Comparison of ENCODE assay signal across 20 mouse cellular contexts in the genomic region with DNA sequence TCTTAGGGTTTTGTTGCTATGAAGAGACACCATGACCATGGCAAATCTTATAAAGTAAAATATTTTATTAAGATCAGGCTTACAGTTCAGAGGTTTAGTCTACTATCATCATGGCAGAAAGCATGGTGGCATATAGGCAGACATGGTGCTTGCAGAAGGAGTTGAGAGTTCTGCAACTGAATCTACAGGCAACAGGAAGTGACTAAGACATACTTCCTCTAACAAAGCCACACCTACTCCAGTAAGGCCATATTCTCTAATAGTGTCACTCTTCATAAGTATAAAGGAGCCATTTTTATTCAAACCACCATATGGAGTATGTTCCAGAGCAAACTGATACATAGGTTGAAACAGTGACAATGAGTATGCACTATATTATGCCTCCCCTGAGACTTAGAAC.
DNase-seq lines count a peak whose midpoint lies in the region; ATAC-seq lines count a peak whose summit lies in the region.
"Had no signal": no experiment of that assay in that cellular context is flagged by ENCODE, and none has a peak within 500 bp of the region (broad histone marks: within the 10 kb centered on the region; RNA-seq: fewer than 3 reads in every experiment).

No protein-coding gene starts in this region.

- DNase-seq in 416B (ENCODE audit: low read depth), result peak; percentile 24
- no peak for DNase-seq in kidney, adult 8-10 months
- DNase-seq in adrenal gland, postnatal 14 days, result no peak
- DNase-seq: adrenal gland, adult 2 months; adrenal gland, adult 8-10 months; adrenal gland, postnatal 10 days; adrenal gland, postnatal 25 days; adrenal gland, postnatal 36 days; B cell, adult 2 months; cerebellum, adult 11 months; cerebellum, adult 11-12 months; cerebellum, adult 18-20 months; cerebellum, adult 2 months; cerebellum, adult 8-10 months had no signal

- peak; percentile 77 for ATAC-seq in megakaryocyte, adult 5-6 weeks (ENCODE audit: poor library complexity, severe bottlenecking)
- peak; percentile 66 for ATAC-seq in neutrophil, adult 5-6 weeks (ENCODE audit: extremely low read depth, insufficient number of reproducible peaks, low FRiP score, poor library complexity, severe bottlenecking)
- no peak for ATAC-seq in monocyte, adult 5-6 weeks (replicated peaks; ENCODE audit: insufficient number of reproducible peaks, low FRiP score, low TSS enrichment, poor library complexity, severe bottlenecking)
- ATAC-seq: activated CD4-positive, CD25-positive, alpha-beta regulatory T cell, adult 4 months; CD4-positive, CD25-positive, alpha-beta regulatory T cell, adult 4 months; Patski had no signal
